Mouse (Mus musculus): ENCODE measurements around the gene Creb3. TPM values are rescaled to one million over a fixed set of nuclear protein-coding genes. Genes with fewer than 3 reads are reported as not detected.
"Not testable (repeated sequence)": the region's sequence is repeated elsewhere in the genome, so short reads cannot be mapped to it uniquely, and the experiment has no call there.

The Creb3 gene
- polyA plus RNA-seq, 2 experiments = 10.9 to 21.7 TPM

DNA sequence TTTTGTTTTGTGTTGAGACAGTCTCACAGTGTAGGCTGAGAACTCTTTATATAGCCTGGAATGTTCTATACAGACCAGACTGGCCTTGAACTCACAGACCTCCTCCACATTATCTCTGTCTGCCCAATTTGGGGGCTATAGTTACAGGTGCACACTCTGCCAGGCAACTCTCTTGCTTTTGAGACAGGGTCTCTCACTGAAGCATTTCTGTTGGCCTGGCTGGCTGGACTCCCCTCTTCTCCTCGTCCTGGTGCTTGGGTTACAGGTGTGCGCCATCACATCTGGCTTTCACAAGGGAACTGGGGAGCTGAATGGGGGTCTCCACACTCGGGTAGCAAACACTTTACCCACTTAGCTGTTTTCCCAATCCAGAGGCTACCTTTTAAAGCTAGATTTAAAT lies 29.8 kb downstream of the Creb3 start:
- H3K27ac ChIP-seq = no peak overlapping the region
- no peak for TF ChIP-seq EP300 (IDR thresholded peaks at IDR 0.05; ENCODE audit: low read depth)
- no peak for TF ChIP-seq CTCF (IDR thresholded peaks at IDR 0.05; ENCODE audit: low read depth)
- no peak for ATAC-seq (ENCODE audit: insufficient read depth)

DNA sequence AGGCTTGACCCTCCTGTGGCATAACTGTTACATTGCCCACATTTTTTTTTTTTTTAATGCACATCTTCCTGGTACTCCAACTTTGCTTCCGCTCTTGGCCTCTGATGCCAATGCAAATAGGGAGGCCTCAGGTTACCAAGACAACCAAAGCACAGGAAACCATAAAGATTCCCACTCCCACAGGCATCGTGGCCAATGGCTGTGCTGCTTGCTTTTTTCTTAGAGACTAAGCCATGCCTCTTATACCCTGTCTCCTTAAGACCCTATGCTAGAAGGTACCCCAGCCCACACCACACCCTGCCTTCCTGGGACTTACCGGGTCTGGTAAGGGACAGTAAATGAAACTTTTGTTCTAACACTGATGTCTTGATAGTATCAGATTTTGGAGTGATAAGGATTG lies 31.3 kb downstream of the Creb3 start:
- Histone ChIP-seq H3K27ac (no peak overlapping the region), H3K27me3 (ENCODE audit: control insufficient read depth, insufficient read depth, low read length) (no peaks in the 10 kb centered on the region), H3K4me1 (replicated peaks; ENCODE audit: control insufficient read depth in 2 of 2, insufficient read depth in 2 of 2, low read length in 1 of 2) (peaks cover 19 to 20% of the 10 kb centered on the region in 2 experiments), H3K9me3 (ENCODE audit: control insufficient read depth, low read length) (no peaks in the 10 kb centered on the region), H3K4me3 (ENCODE audit: insufficient read depth in 1 of 2, low read depth in 2 of 2, low read length in 2 of 2) (no peak overlapping the region), H3K36me3 (replicated peaks; ENCODE audit: control insufficient read depth, insufficient read depth, low read depth) (no peaks in the 10 kb centered on the region), H3K4me2 (ENCODE audit: low read depth) (no peak overlapping the region), H3K9ac (replicated peaks) (no peak overlapping the region)
- ATAC-seq (ENCODE audit: insufficient read depth) (no peak), DNase-seq (ENCODE audit: low read depth in 3 of 3, low spot score in 3 of 3) (no peak)
- TF ChIP-seq EP300 (IDR thresholded peaks at IDR 0.05; ENCODE audit: low read depth) (no peak), CTCF (IDR thresholded peaks at IDR 0.05; ENCODE audit: low read depth) (no peak)
- 48% methylated on average over 3 of the region's 3 CpGs for WGBS (ENCODE audit: insufficient replicate concordance)

More for the DNA sequence above, 29.8 kb downstream of the Creb3 start:
- DNase-seq (ENCODE audit: low read depth in 3 of 3, low spot score in 3 of 3) = no peak
- Histone ChIP-seq H3K27me3 (ENCODE audit: control insufficient read depth, insufficient read depth, low read length) (no peaks in the 10 kb centered on the region), H3K36me3 (replicated peaks; ENCODE audit: control insufficient read depth, insufficient read depth, low read depth) (no peaks in the 10 kb centered on the region), H3K9me3 (ENCODE audit: control insufficient read depth, low read length) (no peaks in the 10 kb centered on the region), H3K4me2 (ENCODE audit: low read depth) (no peak overlapping the region), H3K4me1 (replicated peaks; ENCODE audit: control insufficient read depth in 2 of 2, insufficient read depth in 2 of 2, low read length in 1 of 2) (peaks cover 9 to 16% of the 10 kb centered on the region in 2 experiments), H3K4me3 (ENCODE audit: insufficient read depth in 1 of 2, low read depth in 2 of 2, low read length in 2 of 2) (no peak overlapping the region), H3K9ac (replicated peaks) (no peak overlapping the region)
- 61% methylated on average over 3 of the region's 3 CpGs for WGBS (ENCODE audit: insufficient replicate concordance)

DNA sequence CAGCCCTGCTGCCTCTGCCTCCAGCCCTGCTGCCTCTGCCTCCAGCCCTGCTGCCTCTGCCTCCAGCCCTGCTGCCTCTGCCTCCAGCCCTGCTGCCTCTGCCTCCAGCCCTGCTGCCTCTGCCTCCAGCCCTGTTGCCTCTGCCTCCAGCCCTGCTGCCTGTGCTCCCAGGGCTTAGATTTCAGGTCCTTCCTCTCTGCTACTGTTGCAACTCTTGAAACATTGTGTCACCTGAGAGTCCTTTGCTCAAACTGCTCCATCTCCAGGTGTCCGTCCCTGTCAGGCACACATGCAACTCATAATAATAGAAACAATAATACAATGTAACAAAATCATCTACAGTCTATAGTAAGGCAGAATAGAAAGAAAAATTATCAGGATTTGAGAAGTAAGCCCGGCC lies 34.5 kb downstream of the Creb3 start:
- H3K9ac ChIP-seq (replicated peaks) = not testable (repeated sequence)

DNA sequence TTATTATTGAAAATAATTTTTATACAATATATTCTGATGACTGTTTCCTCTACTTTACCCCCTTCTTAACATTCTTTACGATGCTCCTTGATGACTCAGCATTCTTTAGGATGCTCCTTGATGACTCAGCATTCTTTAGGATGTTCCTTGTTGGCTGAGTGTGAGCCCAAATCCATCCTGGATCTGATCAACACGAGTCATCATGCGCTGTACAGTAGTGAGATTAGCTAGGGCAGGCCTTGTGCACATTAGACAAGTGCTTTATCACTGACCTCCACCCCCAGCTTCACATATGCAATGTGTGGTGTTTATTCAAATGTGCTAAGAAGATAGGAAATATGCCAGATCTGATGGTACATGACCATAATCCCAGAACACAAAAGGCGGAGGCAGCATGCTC lies 36.1 kb downstream of the Creb3 start:
- Histone ChIP-seq H3K4me1 (replicated peaks; ENCODE audit: control insufficient read depth in 2 of 2, insufficient read depth in 2 of 2, low read length in 1 of 2) (peaks cover 37% of the 10 kb centered on the region in 2 experiments), H3K36me3 (replicated peaks; ENCODE audit: control insufficient read depth, insufficient read depth, low read depth) (no peaks in the 10 kb centered on the region), H3K27me3 (ENCODE audit: control insufficient read depth, insufficient read depth, low read length) (no peaks in the 10 kb centered on the region), H3K27ac (peak overlapping the region; percentile 96), H3K4me2 (ENCODE audit: low read depth) (peak overlapping the region; percentile 50), H3K9me3 (ENCODE audit: control insufficient read depth, low read length) (no peaks in the 10 kb centered on the region), H3K9ac (replicated peaks) (no peak overlapping the region; the same call in 1 of the 2 replicates), H3K4me3 (ENCODE audit: insufficient read depth in 1 of 2, low read depth in 2 of 2, low read length in 2 of 2) (no peak overlapping the region)
- TF ChIP-seq EP300 (IDR thresholded peaks at IDR 0.05; ENCODE audit: low read depth) = peak; percentile 97
- TF ChIP-seq CTCF (IDR thresholded peaks at IDR 0.05; ENCODE audit: low read depth) = no peak
- 18% methylated on average over 4 of the region's 4 CpGs for WGBS (ENCODE audit: insufficient replicate concordance)
- DNase-seq (ENCODE audit: low read depth in 3 of 3, low spot score in 3 of 3) (peak; percentile 77 to 85 (median 81)), ATAC-seq (ENCODE audit: insufficient read depth) (peak; percentile 97)

More for the DNA sequence above, 34.5 kb downstream of the Creb3 start:
- not testable (repeated sequence) for H3K36me3 ChIP-seq (replicated peaks; ENCODE audit: control insufficient read depth, insufficient read depth, low read depth); ATAC-seq (ENCODE audit: insufficient read depth); H3K4me3 ChIP-seq (ENCODE audit: insufficient read depth in 1 of 2, low read depth in 2 of 2, low read length in 2 of 2); H3K27ac ChIP-seq; H3K4me2 ChIP-seq (ENCODE audit: low read depth); H3K9me3 ChIP-seq (ENCODE audit: control insufficient read depth, low read length); DNase-seq (ENCODE audit: low read depth in 3 of 3, low spot score in 3 of 3); H3K27me3 ChIP-seq (ENCODE audit: control insufficient read depth, insufficient read depth, low read length)
- WGBS (ENCODE audit: insufficient replicate concordance) = 80% methylated on average over 2 of the region's 2 CpGs
- peaks cover 37% of the 10 kb centered on the region in 2 experiments for H3K4me1 ChIP-seq (replicated peaks; ENCODE audit: control insufficient read depth in 2 of 2, insufficient read depth in 2 of 2, low read length in 1 of 2)

DNA sequence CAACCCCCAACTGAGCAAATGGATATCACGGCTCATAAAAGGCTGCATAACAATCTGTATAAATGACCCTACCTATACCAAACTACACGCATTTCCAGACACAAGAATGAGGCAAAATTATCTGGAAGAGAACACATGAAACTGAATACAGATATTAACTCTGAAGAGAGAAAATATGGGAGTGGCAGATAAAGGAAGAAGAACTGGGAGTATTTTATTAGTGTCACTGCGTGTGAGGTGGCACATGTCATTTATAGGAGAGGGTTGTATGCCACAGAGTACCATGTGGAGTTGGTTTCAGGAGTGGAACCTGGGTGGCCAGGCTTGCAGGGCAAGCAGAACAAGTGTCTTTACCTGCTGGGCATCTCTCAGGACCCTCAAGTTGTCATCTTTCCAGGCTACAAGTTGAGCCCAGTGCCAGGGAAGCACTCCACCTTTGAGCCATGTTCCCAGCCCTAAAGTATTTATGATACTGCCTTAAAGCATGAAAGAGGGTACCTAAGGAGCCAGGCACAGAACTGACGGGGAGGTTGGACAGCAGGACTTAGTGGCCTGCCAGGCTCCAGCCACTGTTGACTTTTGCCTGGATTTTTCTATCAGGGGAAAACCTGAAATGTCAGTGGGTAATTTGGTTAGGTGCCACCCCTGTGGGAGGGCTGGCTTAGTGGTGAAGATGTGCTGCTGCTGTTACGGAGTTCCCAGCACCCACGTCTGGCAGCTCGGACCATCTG lies 36.7 kb downstream of the Creb3 start:
- ATAC-seq (ENCODE audit: insufficient read depth) = peak; percentile 77
- Histone ChIP-seq H3K4me2 (ENCODE audit: low read depth) (peak overlapping the region; percentile 50), H3K4me3 (ENCODE audit: insufficient read depth in 1 of 2, low read depth in 2 of 2, low read length in 2 of 2) (no peak overlapping the region), H3K27me3 (ENCODE audit: control insufficient read depth, insufficient read depth, low read length) (no peaks in the 10 kb centered on the region), H3K4me1 (replicated peaks; ENCODE audit: control insufficient read depth in 2 of 2, insufficient read depth in 2 of 2, low read length in 1 of 2) (peaks cover 40 to 42% of the 10 kb centered on the region in 2 experiments), H3K27ac (peak overlapping the region; percentile 96), H3K9me3 (ENCODE audit: control insufficient read depth, low read length) (no peaks in the 10 kb centered on the region), H3K36me3 (replicated peaks; ENCODE audit: control insufficient read depth, insufficient read depth, low read depth) (no peaks in the 10 kb centered on the region), H3K9ac (replicated peaks) (peak overlapping the region; percentile 59)
- 41% methylated on average over 7 of the region's 7 CpGs for WGBS (ENCODE audit: insufficient replicate concordance)
- DNase-seq (ENCODE audit: low read depth in 3 of 3, low spot score in 3 of 3) = peak in 2 of 3 experiments; percentile 41 to 61
- TF ChIP-seq CTCF (IDR thresholded peaks at IDR 0.05; ENCODE audit: low read depth) = no peak
- TF ChIP-seq EP300 (IDR thresholded peaks at IDR 0.05; ENCODE audit: low read depth) = peak; percentile 18; the same call in 1 of the 2 replicates

Measured in liver, embryonic 14.5 days (tissue).